Mouse (Mus musculus): Measurements from ENCODE around the gene Ror2. TPM values are rescaled to one million over a fixed set of nuclear protein-coding genes. Genes with fewer than 3 reads are reported as not detected.

Ror2 gene
- polyA plus RNA-seq, 1 experiment from 2014 or later: 0.18 TPM

DNA sequence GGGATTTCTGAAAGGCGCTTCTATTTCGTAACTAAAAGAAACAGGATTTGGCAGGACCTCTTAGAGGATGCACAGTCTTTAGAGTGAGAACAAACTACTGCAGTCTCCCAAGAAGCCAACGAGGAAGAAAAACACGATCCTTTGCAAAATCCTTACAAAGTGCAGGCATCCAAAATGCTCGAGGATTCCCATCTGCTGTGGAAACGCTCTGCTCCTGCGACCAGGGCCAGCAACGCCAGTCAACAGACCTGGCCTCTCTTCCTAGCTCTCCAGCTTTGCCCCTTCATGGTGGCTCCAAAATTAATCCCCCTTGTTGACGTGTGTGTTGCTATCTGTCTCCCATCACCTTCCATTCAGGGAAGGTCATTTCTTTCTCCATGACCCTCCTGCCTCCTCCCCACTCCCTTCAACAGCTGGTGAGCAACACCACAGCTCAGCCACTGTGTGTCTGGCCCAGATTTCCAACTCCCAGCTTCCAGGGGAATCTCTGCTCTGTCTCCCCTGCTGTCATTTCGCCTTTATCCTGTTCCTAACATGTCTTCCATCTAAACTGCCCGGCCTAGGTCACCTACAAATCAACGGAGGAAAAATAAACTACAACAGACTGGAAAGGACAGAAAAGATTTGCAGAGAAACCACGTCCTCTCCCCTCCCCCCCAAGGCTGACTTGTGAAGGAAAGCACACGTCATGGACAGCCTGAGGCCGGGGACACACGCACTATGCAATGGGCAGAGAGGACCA lies 23.2 kb downstream of the Ror2 start:
- DNase-seq: no peak
- 64% methylated on average over 16 of the region's 16 CpGs for WGBS (ENCODE audit: insufficient replicate concordance)

DNA sequence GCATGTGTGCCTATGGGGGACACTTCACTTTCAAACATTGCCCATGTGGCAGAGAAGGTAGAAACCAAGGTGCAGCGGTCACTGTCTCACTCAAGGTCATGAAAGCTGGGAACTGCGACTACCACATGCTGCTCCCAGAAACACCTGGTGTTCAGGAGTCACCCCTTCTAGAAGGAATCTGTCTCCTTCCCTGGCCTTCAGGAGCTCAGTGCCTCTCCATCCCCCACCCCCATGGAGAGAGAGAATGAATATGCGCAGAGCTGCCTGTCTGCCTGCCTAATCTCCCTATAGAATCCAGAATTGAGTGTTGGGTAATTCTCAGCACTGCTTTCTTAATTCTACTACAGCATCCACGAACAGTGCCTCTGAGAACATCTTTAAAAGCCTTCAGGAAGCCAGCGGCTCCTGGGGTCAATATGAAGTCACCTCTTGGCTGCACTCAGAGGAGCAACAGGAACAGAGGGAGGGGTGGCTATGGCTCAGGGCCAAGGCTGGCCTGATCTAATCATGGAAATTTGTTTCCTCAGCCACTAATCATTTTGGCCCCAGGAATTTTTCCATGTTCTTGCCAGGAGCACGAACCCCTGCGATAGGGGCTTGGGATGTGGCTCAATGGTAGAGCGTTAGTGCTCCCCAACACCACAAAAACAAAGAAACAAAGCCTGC lies 24.7 kb downstream of the Ror2 start:
- DNase-seq (no peak), ATAC-seq (no peak)
- H3K4me1 ChIP-seq (ENCODE audit: insufficient read depth): no peaks in the 10 kb centered on the region
- H3K27ac ChIP-seq (ENCODE audit: low read depth): no peak overlapping the region
- TF ChIP-seq EP300 (IDR thresholded peaks at IDR 0.05; ENCODE audit: low read depth) (no peak), CTCF (IDR thresholded peaks at IDR 0.05; ENCODE audit: low read depth) (no peak)
- H3K27me3 ChIP-seq (ENCODE audit: insufficient read depth, low read length): no peaks in the 10 kb centered on the region
- no peak overlapping the region for H3K4me3 ChIP-seq (ENCODE audit: low read depth, low read length)
- WGBS (ENCODE audit: insufficient replicate concordance): 56% methylated on average over 8 of the region's 8 CpGs
- H3K36me3 ChIP-seq (replicated peaks; ENCODE audit: insufficient read depth, low read length): no peaks in the 10 kb centered on the region
- no peak overlapping the region for H3K9ac ChIP-seq (replicated peaks)
- H3K4me2 ChIP-seq (ENCODE audit: low read depth, low read length): no peak overlapping the region
- H3K9me3 ChIP-seq (ENCODE audit: low read length): no peaks in the 10 kb centered on the region; the same call in 1 of the 2 replicates

More for the DNA sequence above, 23.2 kb downstream of the Ror2 start:
- Histone ChIP-seq H3K4me3 (ENCODE audit: low read depth, low read length) (no peak overlapping the region), H3K27me3 (ENCODE audit: insufficient read depth, low read length) (no peaks in the 10 kb centered on the region), H3K9ac (replicated peaks) (no peak overlapping the region), H3K4me1 (ENCODE audit: insufficient read depth) (no peaks in the 10 kb centered on the region), H3K36me3 (replicated peaks; ENCODE audit: insufficient read depth, low read length) (no peaks in the 10 kb centered on the region), H3K27ac (ENCODE audit: low read depth) (no peak overlapping the region), H3K4me2 (ENCODE audit: low read depth, low read length) (no peak overlapping the region), H3K9me3 (ENCODE audit: low read length) (no peaks in the 10 kb centered on the region; the same call in 1 of the 2 replicates)
- no peak for ATAC-seq
- no peak for TF ChIP-seq CTCF (IDR thresholded peaks at IDR 0.05; ENCODE audit: low read depth)
- TF ChIP-seq EP300 (IDR thresholded peaks at IDR 0.05; ENCODE audit: low read depth): no peak

DNA sequence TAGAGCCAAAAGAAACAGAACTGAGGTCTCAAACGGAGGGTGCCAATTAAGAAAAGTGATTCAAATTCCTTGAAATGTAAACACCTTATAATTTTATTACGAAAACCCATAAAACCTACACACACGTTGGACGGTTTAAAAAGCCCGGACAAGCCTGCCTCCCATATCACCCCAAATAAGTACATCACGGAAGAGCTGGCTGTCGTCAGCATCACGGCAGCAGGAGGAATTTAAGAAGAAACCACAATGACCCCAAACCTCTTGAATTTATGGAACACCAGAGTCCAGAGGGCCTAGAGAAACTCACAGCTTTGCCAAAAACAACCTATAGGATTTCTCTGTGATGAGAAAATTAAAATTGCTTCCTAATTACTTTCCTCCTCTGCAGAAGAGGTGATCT lies 27.0 kb downstream of the Ror2 start:
- Histone ChIP-seq H3K36me3 (replicated peaks; ENCODE audit: insufficient read depth, low read length) (no peaks in the 10 kb centered on the region), H3K27me3 (ENCODE audit: insufficient read depth, low read length) (no peaks in the 10 kb centered on the region), H3K4me2 (ENCODE audit: low read depth, low read length) (no peak overlapping the region), H3K9ac (replicated peaks) (no peak overlapping the region), H3K4me3 (ENCODE audit: low read depth, low read length) (no peak overlapping the region), H3K9me3 (ENCODE audit: low read length) (no peaks in the 10 kb centered on the region), H3K4me1 (ENCODE audit: insufficient read depth) (no peaks in the 10 kb centered on the region), H3K27ac (ENCODE audit: low read depth) (no peak overlapping the region)
- ATAC-seq: no peak
- DNase-seq: no peak
- 79% methylated on average over 8 of the region's 8 CpGs for WGBS (ENCODE audit: insufficient replicate concordance)
- TF ChIP-seq EP300 (IDR thresholded peaks at IDR 0.05; ENCODE audit: low read depth): no peak
- no peak for TF ChIP-seq CTCF (IDR thresholded peaks at IDR 0.05; ENCODE audit: low read depth)

DNA sequence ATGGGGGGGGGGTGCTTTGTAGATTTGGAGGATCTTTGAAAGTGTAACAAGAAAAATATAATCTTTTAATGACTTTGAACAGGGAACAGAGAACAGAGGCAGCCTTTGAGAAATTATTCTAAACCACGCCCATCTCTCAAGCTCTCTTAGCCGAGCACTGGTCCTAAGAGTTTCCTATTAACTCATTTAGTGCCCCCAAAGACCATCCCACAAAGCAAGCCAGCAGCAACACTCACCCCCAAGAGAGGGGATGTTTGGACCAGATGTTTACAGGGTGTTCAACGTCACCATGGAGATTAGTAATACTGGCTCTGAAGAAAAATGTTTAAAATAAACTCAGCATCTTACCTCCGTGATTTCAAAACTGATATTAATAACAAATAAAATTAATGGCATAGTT lies 27.4 kb downstream of the Ror2 start:
- no peak overlapping the region for H3K9ac ChIP-seq (replicated peaks)
- TF ChIP-seq CTCF (IDR thresholded peaks at IDR 0.05; ENCODE audit: low read depth) (no peak), EP300 (IDR thresholded peaks at IDR 0.05; ENCODE audit: low read depth) (no peak)
- H3K4me1 ChIP-seq (ENCODE audit: insufficient read depth): no peaks in the 10 kb centered on the region
- H3K9me3 ChIP-seq (ENCODE audit: low read length): no peaks in the 10 kb centered on the region
- H3K4me2 ChIP-seq (ENCODE audit: low read depth, low read length): no peak overlapping the region
- DNase-seq: no peak
- ATAC-seq: no peak
- no peak overlapping the region for H3K4me3 ChIP-seq (ENCODE audit: low read depth, low read length)
- H3K27ac ChIP-seq (ENCODE audit: low read depth): no peak overlapping the region
- H3K36me3 ChIP-seq (replicated peaks; ENCODE audit: insufficient read depth, low read length): no peaks in the 10 kb centered on the region
- WGBS (ENCODE audit: insufficient replicate concordance): 76% methylated on average over 4 of the region's 4 CpGs
- H3K27me3 ChIP-seq (ENCODE audit: insufficient read depth, low read length): no peaks in the 10 kb centered on the region

DNA sequence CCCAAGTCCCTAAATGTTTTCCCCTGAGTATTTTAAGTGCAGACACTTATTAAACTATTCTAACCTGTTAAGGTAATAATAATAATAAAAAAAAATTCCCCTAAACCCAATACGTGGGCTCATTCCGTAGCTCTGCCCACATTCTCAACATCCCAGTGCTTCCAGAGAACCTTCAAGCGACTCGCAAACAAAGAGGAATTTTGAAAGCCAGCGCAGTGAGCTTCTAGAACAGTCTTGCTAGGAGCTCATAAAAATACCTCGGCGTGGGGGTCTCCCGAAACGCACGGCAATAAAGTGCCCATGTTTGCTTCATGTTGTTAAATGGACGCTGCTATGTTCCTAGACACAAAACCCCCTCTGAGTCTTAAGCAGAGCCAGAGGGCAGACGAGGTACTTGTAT lies 32.7 kb downstream of the Ror2 start:
- DNase-seq (no peak), ATAC-seq (no peak)
- H3K27ac ChIP-seq (ENCODE audit: low read depth): no peak overlapping the region
- no peaks in the 10 kb centered on the region for H3K27me3 ChIP-seq (ENCODE audit: insufficient read depth, low read length)
- no peaks in the 10 kb centered on the region for H3K9me3 ChIP-seq (ENCODE audit: low read length)
- H3K4me3 ChIP-seq (ENCODE audit: low read depth, low read length): no peak overlapping the region
- TF ChIP-seq EP300 (IDR thresholded peaks at IDR 0.05; ENCODE audit: low read depth): no peak
- no peak for TF ChIP-seq CTCF (IDR thresholded peaks at IDR 0.05; ENCODE audit: low read depth)
- no peaks in the 10 kb centered on the region for H3K36me3 ChIP-seq (replicated peaks; ENCODE audit: insufficient read depth, low read length)
- H3K4me1 ChIP-seq (ENCODE audit: insufficient read depth): no peaks in the 10 kb centered on the region
- 76% methylated on average over 12 of the region's 12 CpGs for WGBS (ENCODE audit: insufficient replicate concordance)
- no peak overlapping the region for H3K9ac ChIP-seq (replicated peaks)
- no peak overlapping the region for H3K4me2 ChIP-seq (ENCODE audit: low read depth, low read length)

DNA sequence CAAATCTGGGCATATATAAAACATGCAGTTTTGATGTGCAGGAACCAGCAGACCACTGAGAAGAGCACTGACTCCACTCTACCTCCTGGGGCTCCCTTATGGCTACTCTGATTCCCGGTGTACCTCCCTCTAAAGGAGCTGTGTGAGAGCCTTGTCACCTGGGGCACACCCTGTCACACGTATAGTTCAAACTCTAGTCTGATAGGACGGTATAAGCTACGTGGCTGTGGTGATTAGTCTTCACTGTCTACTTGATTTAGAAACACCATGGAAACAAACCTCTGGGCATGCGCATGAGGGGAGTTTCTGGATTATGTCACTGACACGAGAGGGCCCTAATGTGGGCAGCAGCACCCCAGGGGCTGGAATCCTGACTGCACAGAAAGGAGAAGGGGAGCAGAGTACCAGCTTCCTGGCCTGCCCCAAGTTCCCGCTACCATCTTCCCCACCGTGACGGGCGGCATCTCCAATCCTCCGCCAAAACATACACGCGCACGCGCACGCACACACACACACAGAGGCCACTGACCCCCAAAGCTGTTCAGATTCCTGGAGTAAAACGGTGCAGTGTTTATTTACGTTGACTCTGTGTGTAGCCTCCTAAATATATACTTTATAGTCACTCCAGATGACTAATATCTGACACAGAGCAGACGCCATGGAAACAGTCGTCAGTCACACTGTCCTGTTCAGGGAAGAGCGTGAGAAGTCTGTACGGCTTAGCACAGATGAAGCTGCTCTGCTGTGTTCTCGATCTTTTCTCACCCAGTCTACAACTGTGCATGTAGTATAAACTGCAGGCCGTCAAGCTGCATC lies 37.1 kb downstream of the Ror2 start:
- Histone ChIP-seq H3K27me3 (ENCODE audit: insufficient read depth, low read length) (no peaks in the 10 kb centered on the region), H3K4me3 (ENCODE audit: low read depth, low read length) (no peak overlapping the region), H3K4me1 (ENCODE audit: insufficient read depth) (no peaks in the 10 kb centered on the region), H3K9ac (replicated peaks) (no peak overlapping the region), H3K9me3 (ENCODE audit: low read length) (no peaks in the 10 kb centered on the region), H3K27ac (ENCODE audit: low read depth) (no peak overlapping the region), H3K4me2 (ENCODE audit: low read depth, low read length) (no peak overlapping the region), H3K36me3 (replicated peaks; ENCODE audit: insufficient read depth, low read length) (no peaks in the 10 kb centered on the region)
- WGBS (ENCODE audit: insufficient replicate concordance): 80% methylated on average over 24 of the region's 24 CpGs
- TF ChIP-seq EP300 (IDR thresholded peaks at IDR 0.05; ENCODE audit: low read depth) (no peak), CTCF (IDR thresholded peaks at IDR 0.05; ENCODE audit: low read depth) (no peak)
- no peak for DNase-seq
- no peak for ATAC-seq

All from liver, postnatal 0 days (tissue).